Mouse (Mus musculus): ENCODE measurements around the gene Ddah1. TPM values are rescaled to one million over a fixed set of nuclear protein-coding genes. Genes with fewer than 3 reads are reported as not detected.

Gene Ddah1
- total and polyA plus RNA-seq, 3 experiments = 4.5 to 5.9 (median 5.4) TPM

DNA sequence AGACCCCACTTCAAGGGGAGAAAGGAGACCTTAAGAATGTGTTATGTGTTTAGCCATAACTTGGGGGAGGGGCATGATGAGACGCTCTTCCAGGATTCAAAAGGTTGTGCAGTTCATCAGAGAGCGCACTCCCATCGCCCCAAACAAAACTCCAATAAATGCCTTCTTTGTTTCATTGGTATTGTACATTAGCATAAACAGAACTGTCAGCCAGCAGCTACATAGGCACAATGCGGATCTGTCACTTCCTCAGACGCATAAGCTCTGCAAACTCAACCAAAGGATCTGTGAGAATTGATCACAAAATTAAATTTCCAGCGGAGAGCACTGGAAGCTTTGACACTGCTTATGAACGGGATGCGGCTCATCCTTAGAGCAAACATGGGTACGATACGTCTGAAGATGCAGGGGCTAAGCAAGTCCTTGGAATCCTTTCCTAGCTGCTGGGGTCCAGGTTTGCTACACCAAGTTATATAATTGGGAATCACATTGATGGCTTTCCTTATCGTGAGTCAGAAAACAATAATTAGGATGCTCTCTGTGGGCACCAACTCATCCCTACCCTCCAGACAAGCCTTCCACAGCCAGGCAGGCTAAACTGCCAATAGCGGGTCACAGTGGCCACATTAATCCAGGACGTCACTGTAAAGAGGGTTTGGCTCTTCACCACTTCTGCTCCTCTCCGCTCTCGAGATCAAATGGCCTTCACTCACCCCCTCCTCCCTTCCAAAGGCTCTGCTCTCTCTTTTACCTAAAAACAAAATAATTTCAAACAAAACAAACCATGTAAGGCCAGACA, 123.8 kb downstream of the Ddah1 start:
- 92% methylated on average over 15 of the region's 15 CpGs for WGBS
- Histone ChIP-seq H3K4me1 (ENCODE audit: control insufficient read depth, insufficient read depth, low read length) (peaks cover 8% of the 10 kb centered on the region), H3K9ac (ENCODE audit: low read depth, low read length) (no peak overlapping the region), H3K36me3 (ENCODE audit: control insufficient read depth, insufficient read depth, low read length) (no peaks in the 10 kb centered on the region), H3K4me3 (no peak overlapping the region), H3K27ac (no peak overlapping the region), H3K79me2 (replicated peaks; ENCODE audit: control insufficient read depth, insufficient read depth, low read length) (no peaks in the 10 kb centered on the region), H3K27me3 (ENCODE audit: control insufficient read depth, insufficient read depth, low read length) (no peaks in the 10 kb centered on the region)
- TF ChIP-seq POLR2A (IDR thresholded peaks at IDR 0.05; ENCODE audit: insufficient read depth, low read depth, low read length) (no peak), EP300 (IDR thresholded peaks at IDR 0.05; ENCODE audit: insufficient read depth, low read depth, low read length) (no peak), CTCF (IDR thresholded peaks at IDR 0.05) (no peak)
- DNase-seq = no peak
- intact Hi-C loops (cut with DNase I) = no loop called here

- H3K9ac ChIP-seq (ENCODE audit: low read depth, low read length) = no peak overlapping the region
- WGBS = 42% methylated on average over 2 of the region's 2 CpGs
- H3K79me2 ChIP-seq (replicated peaks; ENCODE audit: control insufficient read depth, insufficient read depth, low read length) = no peaks in the 10 kb centered on the region
- H3K4me1 ChIP-seq (ENCODE audit: control insufficient read depth, insufficient read depth, low read length) = peaks cover 9% of the 10 kb centered on the region
- no peak for DNase-seq
- TF ChIP-seq CTCF (IDR thresholded peaks at IDR 0.05) (no peak), POLR2A (IDR thresholded peaks at IDR 0.05; ENCODE audit: insufficient read depth, low read depth, low read length) (no peak), EP300 (IDR thresholded peaks at IDR 0.05; ENCODE audit: insufficient read depth, low read depth, low read length) (no peak)
- intact Hi-C loops (cut with DNase I) = no loop called here
- H3K4me3 ChIP-seq = no peak overlapping the region
- no peaks in the 10 kb centered on the region for H3K36me3 ChIP-seq (ENCODE audit: control insufficient read depth, insufficient read depth, low read length)
- H3K27ac ChIP-seq = no peak overlapping the region
- no peaks in the 10 kb centered on the region for H3K27me3 ChIP-seq (ENCODE audit: control insufficient read depth, insufficient read depth, low read length)
Measured at GRCm38 (mm10) chr3:145883233-145883632, 124.8 kb downstream of the Ddah1 start.

GRCm38 (mm10) chr3:145885376-145885775, 126.9 kb downstream of the Ddah1 start:
- no peaks in the 10 kb centered on the region for H3K36me3 ChIP-seq (ENCODE audit: control insufficient read depth, insufficient read depth, low read length)
- H3K9ac ChIP-seq (ENCODE audit: low read depth, low read length) = no peak overlapping the region
- H3K4me3 ChIP-seq = no peak overlapping the region
- WGBS = 41% methylated on average over 4 of the region's 4 CpGs
- TF ChIP-seq EP300 (IDR thresholded peaks at IDR 0.05; ENCODE audit: insufficient read depth, low read depth, low read length) (no peak), CTCF (IDR thresholded peaks at IDR 0.05) (no peak), POLR2A (IDR thresholded peaks at IDR 0.05; ENCODE audit: insufficient read depth, low read depth, low read length) (no peak)
- intact Hi-C loops (cut with DNase I) = loop anchor here (5.0 kb wide), 1 partner anchor 238 kb away; the partner anchor contains the start of gene Ccn1
- H3K4me1 ChIP-seq (ENCODE audit: control insufficient read depth, insufficient read depth, low read length) = peaks cover 9% of the 10 kb centered on the region
- no peaks in the 10 kb centered on the region for H3K79me2 ChIP-seq (replicated peaks; ENCODE audit: control insufficient read depth, insufficient read depth, low read length)
- no peak for DNase-seq
- H3K27ac ChIP-seq = peak overlapping the region; percentile 53
- H3K27me3 ChIP-seq (ENCODE audit: control insufficient read depth, insufficient read depth, low read length) = no peaks in the 10 kb centered on the region

- H3K4me1 ChIP-seq (ENCODE audit: control insufficient read depth, insufficient read depth, low read length) = peaks cover 9% of the 10 kb centered on the region
- no peaks in the 10 kb centered on the region for H3K79me2 ChIP-seq (replicated peaks; ENCODE audit: control insufficient read depth, insufficient read depth, low read length)
- H3K4me3 ChIP-seq = no peak overlapping the region
- DNase-seq = peak in 1 of 2 experiments; percentile 27
- WGBS = 31% methylated on average over 5 of the region's 5 CpGs
- TF ChIP-seq CTCF (IDR thresholded peaks at IDR 0.05) = no peak
- no peak for TF ChIP-seq EP300 (IDR thresholded peaks at IDR 0.05; ENCODE audit: insufficient read depth, low read depth, low read length)
- TF ChIP-seq POLR2A (IDR thresholded peaks at IDR 0.05; ENCODE audit: insufficient read depth, low read depth, low read length) = no peak
- no peaks in the 10 kb centered on the region for H3K36me3 ChIP-seq (ENCODE audit: control insufficient read depth, insufficient read depth, low read length)
- intact Hi-C loops (cut with DNase I) = loop anchor here (5.0 kb wide), 1 partner anchor 239 kb away; the partner anchor contains the start of gene Ccn1
- H3K27ac ChIP-seq = peak overlapping the region; percentile 53
- H3K9ac ChIP-seq (ENCODE audit: low read depth, low read length) = no peak overlapping the region
- H3K27me3 ChIP-seq (ENCODE audit: control insufficient read depth, insufficient read depth, low read length) = no peaks in the 10 kb centered on the region
Measured at GRCm38 (mm10) chr3:145885851-145886464, 127.5 kb downstream of the Ddah1 start.

GRCm38 (mm10) chr3:145887430-145887971, 129.0 kb downstream of the Ddah1 start:
- Histone ChIP-seq H3K9ac (ENCODE audit: low read depth, low read length) (no peak overlapping the region), H3K27me3 (ENCODE audit: control insufficient read depth, insufficient read depth, low read length) (no peaks in the 10 kb centered on the region), H3K4me3 (no peak overlapping the region), H3K79me2 (replicated peaks; ENCODE audit: control insufficient read depth, insufficient read depth, low read length) (no peaks in the 10 kb centered on the region), H3K27ac (no peak overlapping the region; the same call in 1 of the 2 replicates), H3K36me3 (ENCODE audit: control insufficient read depth, insufficient read depth, low read length) (no peaks in the 10 kb centered on the region), H3K4me1 (ENCODE audit: control insufficient read depth, insufficient read depth, low read length) (peaks cover 9% of the 10 kb centered on the region)
- WGBS = 45% methylated on average over 6 of the region's 6 CpGs
- intact Hi-C loops (cut with DNase I) = loop anchor here (5.0 kb wide), 1 partner anchor 240 kb away; the partner anchor contains the start of gene Ccn1
- no peak for DNase-seq
- TF ChIP-seq POLR2A (IDR thresholded peaks at IDR 0.05; ENCODE audit: insufficient read depth, low read depth, low read length) (no peak), EP300 (IDR thresholded peaks at IDR 0.05; ENCODE audit: insufficient read depth, low read depth, low read length) (no peak), CTCF (IDR thresholded peaks at IDR 0.05) (no peak)
